Mouse (Mus musculus) WW6 (cell line): ENCODE measurements around the gene Kctd15.

Experiments used
- DNase-seq: peaks from one replicate; pipeline ENCODE4 v3.0.0-alpha.2; 2013; ENCODE audit warnings: low read depth, low spot score

The Kctd15 gene

GRCm38 (mm10) chr7:34667874-34668273, 11.3 kb upstream of the Kctd15 start:
- DNase-seq: no peak

DNA sequence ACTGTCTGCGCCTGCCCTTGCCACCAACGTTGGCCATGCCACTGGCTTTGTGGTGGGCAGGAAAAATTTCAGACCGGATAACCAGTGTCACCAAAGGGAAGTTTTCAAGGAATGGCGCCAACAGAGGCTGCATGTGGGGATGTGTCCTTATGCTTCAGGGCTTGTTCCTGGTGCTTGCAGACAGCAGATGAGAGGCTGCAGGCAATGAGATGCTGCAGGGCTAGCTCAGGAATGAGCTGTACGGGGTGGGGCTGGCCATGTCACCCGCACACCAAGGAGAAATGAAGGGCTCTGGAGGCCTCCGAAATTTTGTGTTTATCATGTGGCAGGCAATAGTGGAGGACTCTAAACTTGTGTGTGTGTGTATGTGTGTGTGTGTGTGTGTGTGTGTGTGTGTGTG, 6.6 kb upstream of the Kctd15 start:
- no peak for DNase-seq

DNA sequence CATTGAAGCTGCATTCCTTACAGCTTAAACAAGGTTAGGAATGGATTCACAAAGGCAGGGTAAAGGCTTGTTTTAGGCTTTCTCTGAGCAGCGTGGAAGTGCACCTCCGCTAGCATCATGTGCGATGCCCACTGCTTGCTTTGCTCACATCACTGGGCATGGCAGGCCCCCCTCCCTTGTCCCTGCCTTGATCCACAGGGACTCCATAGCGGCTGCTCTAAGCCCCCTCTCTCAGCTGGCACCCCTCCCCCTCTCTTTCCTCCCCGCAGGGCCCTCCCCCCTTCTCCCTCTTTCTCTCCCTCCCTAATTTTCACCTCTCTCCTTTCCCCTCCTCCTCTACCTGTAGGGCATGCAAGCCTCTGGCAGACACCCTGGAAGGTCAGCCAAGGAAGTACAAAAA, 5.7 kb upstream of the Kctd15 start:
- DNase-seq: no peak

GRCm38 (mm10) chr7:34659386-34660085, 3.0 kb upstream of the Kctd15 start:
- no peak for DNase-seq

DNA sequence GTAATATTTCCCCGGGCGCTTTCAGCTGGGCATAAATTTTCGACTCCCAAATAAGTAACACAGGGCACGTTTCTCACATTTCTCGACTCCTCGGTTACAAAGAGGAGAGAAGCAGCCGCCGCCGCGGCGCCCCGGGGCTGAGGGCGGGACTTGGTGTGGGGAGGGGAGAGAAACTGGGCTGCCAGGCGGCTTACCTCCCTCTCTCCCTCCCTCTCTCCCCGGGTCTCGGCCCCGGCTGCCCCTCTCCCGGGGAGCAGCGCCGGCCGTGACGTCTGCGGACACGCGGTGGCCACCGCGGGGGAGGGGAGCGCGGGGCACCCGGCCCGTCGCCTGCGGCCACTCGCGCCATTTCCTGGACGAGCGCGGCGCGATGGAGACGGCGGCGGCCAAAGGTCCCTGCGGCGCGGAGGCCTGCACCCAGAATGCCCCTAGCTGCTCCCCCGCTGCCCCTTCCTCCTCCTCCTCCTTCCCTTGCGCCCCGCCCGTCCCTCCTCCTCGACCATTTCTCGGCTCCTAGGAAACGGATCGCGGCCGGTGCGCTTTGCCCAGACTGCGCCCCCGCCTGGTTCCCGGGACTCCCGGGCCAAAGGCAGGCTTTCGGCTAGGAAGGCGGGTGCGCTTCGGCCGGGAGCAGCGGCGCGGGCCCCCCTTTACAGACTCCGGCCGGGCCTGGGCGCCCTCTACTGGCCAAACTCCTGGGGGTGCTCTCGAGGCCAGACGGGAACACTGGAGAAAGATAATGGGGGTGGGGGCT, 1.3 kb downstream of the Kctd15 start:
- peak; percentile 67 for DNase-seq

DNA sequence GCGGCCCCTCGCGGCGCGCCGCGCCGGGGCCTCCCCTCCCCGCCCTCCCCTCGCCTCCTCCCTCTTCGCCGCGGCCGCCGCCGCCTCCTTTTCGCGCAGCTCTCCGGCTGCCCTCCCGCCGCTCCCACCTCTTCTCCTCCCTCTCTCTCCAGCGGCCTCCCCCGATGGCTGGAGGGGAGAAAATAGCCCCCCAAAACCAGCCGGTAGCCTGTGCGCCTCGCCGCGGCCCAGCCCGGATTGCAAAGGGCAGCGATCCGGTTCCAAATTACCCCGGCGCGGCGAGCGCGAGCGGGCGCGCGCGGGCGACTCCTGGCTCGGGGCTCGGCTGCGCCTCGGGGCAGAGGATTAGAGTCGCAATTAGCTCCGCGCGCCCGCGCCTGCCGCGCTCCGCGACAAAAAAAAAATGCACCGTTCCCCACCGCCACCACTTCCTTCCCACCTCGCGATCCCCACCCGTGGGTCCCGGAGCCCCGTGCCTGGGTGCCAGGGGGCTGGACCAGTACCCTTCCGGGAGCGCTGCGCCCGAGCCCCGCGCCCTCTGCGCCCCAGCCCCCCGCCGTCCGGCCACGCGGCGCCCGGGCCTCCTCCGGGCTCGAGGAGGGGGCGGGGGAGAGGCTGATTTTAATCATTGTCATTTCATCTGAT, 2.0 kb downstream of the Kctd15 start:
- no peak for DNase-seq

GRCm38 (mm10) chr7:34653731-34654440, 2.6 kb downstream of the Kctd15 start:
- no peak for DNase-seq

DNA sequence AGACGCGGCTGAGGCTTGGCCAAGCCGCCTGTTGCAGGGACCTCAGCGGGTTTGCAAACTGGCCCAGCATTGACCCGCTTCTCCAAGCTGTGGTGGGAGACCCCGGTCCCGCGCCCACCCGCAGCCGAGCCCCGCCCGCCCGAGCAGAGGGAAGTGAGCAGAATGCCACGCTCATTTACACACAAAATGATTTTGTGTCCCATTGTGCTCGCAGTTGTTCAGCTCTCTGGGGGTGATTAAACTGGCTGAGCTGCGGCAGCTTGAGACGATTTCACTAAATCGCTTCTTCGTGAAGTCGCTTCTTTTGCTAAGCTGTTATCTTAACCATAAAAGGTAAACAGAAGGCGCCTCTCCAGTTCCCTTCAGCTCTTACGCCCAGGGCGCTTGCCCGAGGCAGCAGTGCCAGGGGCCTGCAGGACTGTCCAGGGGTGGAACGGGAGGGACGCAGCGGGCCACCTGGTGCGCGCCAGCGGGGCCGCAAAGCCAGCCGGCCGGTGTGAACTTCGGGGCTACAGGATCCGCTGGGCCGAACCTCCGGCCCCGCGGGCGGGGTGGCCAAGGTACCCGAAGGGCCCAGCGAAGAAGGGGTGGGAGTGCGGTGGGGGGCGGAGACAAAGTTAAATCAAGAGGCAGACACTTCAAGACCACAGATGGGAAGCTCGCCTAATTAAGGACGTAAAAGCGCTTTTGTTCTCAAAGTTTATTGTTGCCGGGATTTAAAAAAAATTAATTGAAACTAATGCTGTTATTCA, 3.6 kb downstream of the Kctd15 start:
- no peak for DNase-seq

DNA sequence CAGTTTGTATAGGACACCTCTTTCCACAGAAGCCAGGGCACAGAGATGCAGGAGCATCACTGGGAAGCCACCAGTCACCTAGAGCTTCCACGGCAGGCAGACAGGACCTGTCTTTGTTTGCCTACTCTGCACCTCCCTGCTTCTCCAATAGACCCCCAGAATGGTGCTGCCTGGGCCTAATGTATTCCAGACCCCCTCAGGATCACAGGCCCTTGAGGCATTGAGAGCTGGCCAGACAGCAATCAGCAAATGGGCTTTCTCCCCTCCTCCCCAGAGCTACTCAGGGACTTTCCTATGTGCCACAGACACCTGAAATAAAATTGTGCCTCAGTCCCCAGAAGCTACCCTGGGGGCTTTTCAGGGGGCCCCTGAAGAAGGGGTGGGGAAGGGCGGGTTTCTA, 5.2 kb downstream of the Kctd15 start:
- no peak for DNase-seq

DNA sequence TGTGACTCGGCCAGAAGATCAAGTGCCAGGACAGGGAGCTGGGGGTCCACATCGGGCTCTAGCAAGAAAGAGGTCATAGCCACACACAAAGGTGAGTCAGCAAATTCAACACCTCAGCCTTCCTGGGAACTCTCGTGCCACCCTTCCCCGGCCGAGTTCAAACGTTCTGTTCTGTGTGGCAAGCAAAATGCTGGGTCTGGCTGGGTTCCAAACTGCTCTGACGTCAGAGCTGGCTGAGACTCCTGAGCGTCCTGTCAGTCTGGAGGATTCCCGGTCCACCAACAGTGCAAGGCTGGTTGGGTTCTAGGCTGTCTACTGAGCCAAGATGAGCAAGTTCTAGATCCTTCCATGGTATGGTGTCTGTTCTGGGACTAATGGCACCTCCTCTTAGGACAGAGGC, 9.5 kb downstream of the Kctd15 start:
- no peak for DNase-seq

DNA sequence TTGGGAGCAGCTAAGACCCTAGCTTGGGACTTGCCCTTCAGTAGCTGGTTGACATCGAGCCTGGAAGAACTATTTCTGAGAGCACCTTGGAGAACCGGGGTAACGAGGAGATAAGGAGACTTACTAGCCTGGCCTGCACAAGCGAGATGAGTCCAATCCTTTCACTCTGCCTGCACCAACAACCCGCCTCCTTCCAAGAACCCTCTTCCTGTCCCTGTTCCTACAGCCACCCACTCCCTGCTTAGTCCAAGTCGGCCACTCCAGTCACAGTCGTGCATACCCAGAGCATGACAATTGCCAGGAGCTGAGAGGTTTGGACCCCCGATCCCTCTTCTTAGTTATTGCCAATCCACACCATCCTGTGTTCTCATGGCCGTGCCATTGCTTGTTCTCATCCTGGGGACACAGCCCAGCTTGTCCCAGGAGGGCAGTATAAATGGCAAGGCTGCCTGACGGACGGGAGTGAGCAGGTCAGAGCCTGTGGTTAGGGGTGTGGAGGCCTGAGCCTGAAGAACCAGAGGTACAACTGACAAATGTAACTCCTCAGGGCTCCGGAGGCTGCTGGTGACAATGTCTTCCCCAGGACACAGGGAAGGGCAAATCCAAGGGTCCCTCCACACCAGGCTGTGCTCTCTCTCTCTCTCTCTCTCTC, 10.3 kb downstream of the Kctd15 start:
- no peak for DNase-seq

GRCm38 (mm10) chr7:34645623-34646022, 10.9 kb downstream of the Kctd15 start:
- no peak for DNase-seq

DNA sequence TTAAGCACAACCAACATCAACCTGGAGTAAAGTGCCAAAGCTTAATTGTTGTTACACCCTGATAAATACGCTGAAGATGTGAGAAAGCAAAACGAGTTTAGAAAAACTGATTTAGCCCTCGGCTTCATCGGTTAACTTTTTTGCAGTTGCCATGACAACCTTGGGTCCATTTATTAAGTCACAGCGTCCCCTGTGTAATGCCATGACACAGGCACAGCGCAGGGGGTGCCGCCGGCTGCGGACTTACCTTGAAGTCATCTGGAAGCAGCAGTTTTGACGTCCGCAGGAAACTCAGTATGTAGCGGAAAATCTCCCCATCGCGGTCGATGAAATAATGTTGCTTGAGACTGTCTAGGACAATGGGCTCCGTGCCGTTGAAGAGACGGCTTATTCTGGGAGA, 11.9 kb downstream of the Kctd15 start:
- DNase-seq: no peak

DNA sequence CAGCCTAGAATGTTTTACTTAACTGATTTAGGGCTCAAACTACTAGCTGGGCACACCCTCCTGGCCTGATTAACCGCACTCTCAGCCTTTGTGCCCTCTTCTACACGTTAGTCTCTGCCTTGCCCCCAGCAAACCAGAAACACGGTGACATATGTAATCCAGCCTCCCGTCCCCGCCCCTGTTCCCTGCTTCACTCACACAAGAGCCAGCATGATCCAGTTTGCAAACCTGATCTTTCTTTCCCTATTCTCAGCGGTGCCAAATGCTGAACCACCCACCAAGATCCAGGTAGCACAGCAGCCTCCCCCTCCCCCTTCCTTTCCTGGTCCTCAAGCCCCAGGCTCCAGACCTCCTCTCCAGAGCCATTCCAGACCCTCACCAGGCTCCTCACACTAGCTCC, 13.2 kb downstream of the Kctd15 start:
- no peak for DNase-seq

- no peak for DNase-seq
Measured at GRCm38 (mm10) chr7:34641968-34642367, 14.6 kb downstream of the Kctd15 start.

GRCm38 (mm10) chr7:34639798-34640197, 16.7 kb downstream of the Kctd15 start:
- no peak for DNase-seq

DNA sequence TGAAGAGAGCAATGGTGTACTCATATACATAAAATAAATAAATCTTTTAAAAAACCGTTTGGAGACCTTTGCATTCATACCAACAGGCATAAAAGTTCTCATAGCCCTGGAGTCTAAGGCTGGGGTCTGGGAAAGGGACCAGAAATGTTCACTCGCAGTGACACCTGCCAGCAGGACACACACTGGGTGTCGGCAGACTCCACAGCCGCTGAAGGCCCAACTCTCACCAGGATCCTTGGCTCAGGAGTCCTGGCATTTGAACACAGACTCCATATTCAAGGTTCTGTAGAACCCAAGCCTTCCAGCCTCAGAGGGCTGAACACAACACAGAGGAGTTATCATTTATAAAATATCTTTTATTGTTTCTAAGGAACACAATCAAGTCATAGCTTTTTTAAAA, 19.9 kb downstream of the Kctd15 start:
- DNase-seq: no peak

DNA sequence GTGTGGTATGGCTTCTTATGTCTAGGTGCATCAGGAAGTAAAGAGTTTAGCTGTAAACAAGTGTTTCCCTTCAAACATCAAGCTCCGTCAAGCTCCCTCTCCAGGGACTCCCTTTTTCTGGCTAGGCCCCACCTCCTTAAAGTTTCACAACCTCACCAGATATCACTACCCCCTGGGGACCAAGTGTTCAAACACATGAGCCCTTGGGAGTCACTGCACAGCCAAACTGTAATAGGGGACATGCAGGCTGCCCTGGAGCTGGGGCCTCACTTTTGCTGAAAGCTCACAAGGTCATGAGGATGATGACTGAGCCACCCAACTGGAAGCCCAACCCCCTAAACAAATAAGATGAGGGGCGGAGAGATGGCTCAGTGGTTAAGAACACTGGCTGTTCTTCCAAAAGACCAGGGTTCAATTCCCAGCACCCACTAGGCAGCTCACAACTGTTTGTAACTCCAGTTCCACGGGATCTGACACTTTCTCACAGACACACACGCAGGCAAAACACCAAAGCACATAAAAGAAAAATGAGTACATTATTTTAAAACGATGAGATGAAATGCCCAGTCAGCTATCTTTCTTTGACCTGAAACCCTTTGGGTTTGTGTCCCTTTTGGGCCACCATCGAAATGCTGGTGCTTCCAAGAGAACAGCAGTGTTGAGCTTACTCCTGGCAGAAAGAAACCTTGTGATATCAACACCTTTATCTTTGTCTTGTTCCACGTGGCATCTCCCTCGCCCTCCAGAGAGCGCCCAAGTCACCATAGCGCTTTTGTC, 23.4 kb downstream of the Kctd15 start:
- no peak for DNase-seq

DNA sequence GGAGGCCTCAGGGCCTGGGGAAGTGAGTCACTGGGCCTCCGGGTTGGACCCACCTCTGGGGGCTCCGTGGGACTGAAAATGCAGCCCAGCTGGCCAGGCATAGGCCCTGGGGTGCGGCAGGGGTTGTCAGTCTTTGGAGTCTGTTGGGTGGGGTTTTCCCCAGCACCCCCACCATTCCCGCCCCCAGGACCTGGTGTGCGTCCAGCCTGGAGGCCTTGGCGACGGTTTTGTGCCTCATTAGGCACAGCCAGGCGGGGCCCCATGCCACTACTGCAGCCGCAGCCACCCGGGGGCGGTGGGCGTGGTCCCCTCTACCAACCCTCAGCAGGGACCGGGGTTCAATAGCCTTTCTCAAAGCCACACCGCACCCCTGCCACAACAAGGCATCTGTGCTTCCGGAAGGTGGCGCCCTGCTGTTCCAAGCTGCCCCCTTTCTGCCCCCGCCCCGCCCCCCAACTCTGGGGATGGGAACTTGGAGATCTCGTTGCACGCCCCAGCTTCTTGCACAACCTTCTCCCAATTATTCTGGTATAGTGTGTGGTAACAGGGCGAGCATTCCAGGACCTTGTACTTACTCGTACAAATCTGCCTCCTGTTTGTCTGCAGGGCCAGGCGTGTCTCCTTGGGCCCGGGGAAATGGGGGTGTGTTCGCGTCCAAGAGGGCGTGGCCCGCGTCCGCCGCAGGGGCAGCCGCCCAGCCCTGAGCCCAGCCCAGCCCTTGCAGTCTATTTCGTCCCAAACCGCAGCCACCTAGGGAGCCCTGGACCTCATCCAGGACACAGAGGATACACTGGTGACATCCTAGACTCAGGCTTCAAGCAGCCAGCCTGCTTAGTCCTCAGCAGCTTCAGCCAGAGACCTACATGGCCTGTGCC, 26.1 kb downstream of the Kctd15 start:
- no peak for DNase-seq
